Mouse (Mus musculus) liver, embryonic 15.5 days (tissue): ENCODE measurements around the gene Golgb1. TPM values are rescaled to one million over a fixed set of nuclear protein-coding genes. Genes with fewer than 3 reads are reported as not detected.

Source experiments
- ATAC-seq: fragments of 200-750 bp; cut with Nextera tagmentation; 2 replicates; pipeline ENCODE4 v1.8.0; 2017; ENCODE audit warnings: moderate number of reproducible peaks, mild to moderate bottlenecking, moderate library complexity; ENCODE audit not compliant: insufficient read depth
- H3K27ac ChIP-seq: fragments of 300-500 bp; sonication (generic); replicated peaks from 2 replicates; pipeline ENCODE4 v1.5.1; 2015; ENCODE audit warnings: mild to moderate bottlenecking, inconsistent platforms
- H3K27me3 ChIP-seq: fragments of 300-500 bp; sonication (generic); 2 replicates; pipeline ENCODE4 v1.6.1; 2015; ENCODE audit warnings: mild to moderate bottlenecking, inconsistent platforms
- H3K36me3 ChIP-seq: fragments of 300-500 bp; sonication (generic); replicated peaks from 2 replicates; pipeline ENCODE4 v1.6.1; 2015; ENCODE audit warnings: moderate library complexity, mild to moderate bottlenecking, inconsistent platforms
- H3K4me1 ChIP-seq: fragments of 300-500 bp; sonication (generic); replicated peaks from 2 replicates; pipeline ENCODE4 v1.6.1; 2015; ENCODE audit warnings: inconsistent platforms
- H3K4me2 ChIP-seq: fragments of 300-500 bp; sonication (generic); 2 replicates; pipeline ENCODE4 v1.6.1; 2015; ENCODE audit warnings: moderate library complexity, mild to moderate bottlenecking, inconsistent platforms
- H3K4me3 ChIP-seq: fragments of 300-500 bp; sonication (generic); replicated peaks from 2 replicates; pipeline ENCODE4 v1.5.1; 2015; ENCODE audit warnings: mild to moderate bottlenecking, inconsistent platforms
- H3K9ac ChIP-seq: fragments of 300-500 bp; sonication (generic); 2 replicates; pipeline ENCODE4 v1.6.1; 2015; ENCODE audit warnings: moderate library complexity, mild to moderate bottlenecking, inconsistent platforms
- H3K9me3 ChIP-seq: fragments of 300-500 bp; sonication (generic); replicated peaks from 2 replicates; pipeline ENCODE4 v1.6.1; 2016; ENCODE audit warnings: inconsistent platforms
- WGBS: fragments of 180-500 bp; shearing (Covaris S2); methylation state at CpG from one replicate; pipeline ENCODE4 v1.1.7; 2015; ENCODE audit warnings: mixed read lengths; ENCODE audit not compliant: insufficient replicate concordance; 5-methylcytosine and 5-hydroxymethylcytosine counted together
- polyA plus RNA-seq: library from polyadenylated mRNA; unstranded; fragments of >200 nt; fragmentation: Nextera tagmentation; extraction: Ambion mirVana; gene quantifications from 2 replicates; pipeline ENCODE4 v1.2.1, GENCODE M21; 2015

The Golgb1 gene
- polyA plus RNA-seq, 1 experiment from 2014 or later: 24.7 TPM

GRCm38 (mm10) chr16:36918505-36918904, 43.6 kb downstream of the Golgb1 start:
- Histone ChIP-seq H3K36me3 (peaks cover 50% of the 10 kb centered on the region), H3K27ac (no peak overlapping the region)
- WGBS: 93% methylated on average over 10 of the region's 10 CpGs

GRCm38 (mm10) chr16:36920410-36920809, 45.5 kb downstream of the Golgb1 start:
- no peaks in the 10 kb centered on the region for H3K27me3 ChIP-seq

More at GRCm38 (mm10) chr16:36918505-36918904, 43.6 kb downstream of the Golgb1 start:
- H3K4me1 ChIP-seq: no peaks in the 10 kb centered on the region
- no peak overlapping the region for H3K4me3 ChIP-seq
- ATAC-seq: no peak
- H3K9ac ChIP-seq: no peak overlapping the region
- no peaks in the 10 kb centered on the region for H3K9me3 ChIP-seq
- no peaks in the 10 kb centered on the region for H3K27me3 ChIP-seq
- H3K4me2 ChIP-seq: no peak overlapping the region

DNA sequence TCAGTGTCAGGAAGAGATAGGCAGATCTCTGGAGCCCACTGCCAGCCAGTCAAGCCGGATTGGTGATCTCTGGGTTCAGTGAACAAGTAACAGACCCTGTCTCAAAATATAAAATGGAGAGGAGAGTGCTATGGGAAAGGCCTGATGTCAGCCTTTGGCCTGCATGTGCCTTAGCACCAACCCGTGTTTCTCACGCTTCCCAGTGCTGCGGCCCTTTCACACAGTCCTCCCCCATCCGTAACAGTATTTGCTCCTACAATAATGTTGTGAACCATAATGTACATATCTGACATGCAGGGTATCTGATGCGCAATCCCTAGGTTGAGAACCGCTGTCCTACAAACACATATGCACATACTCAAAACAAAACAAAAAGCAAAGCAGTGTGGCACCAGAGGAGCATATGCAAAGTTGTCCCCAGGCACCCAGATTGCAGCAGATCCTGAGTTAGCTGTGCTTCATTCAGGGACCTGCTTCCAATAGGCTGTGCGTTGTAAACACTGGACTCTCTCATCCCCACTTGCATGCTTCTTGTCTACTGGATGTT, 46.2 kb downstream of the Golgb1 start:
- no peak for ATAC-seq
- H3K4me3 ChIP-seq: no peak overlapping the region
- H3K9ac ChIP-seq: no peak overlapping the region
- no peak overlapping the region for H3K27ac ChIP-seq
- H3K4me1 ChIP-seq: no peaks in the 10 kb centered on the region
- no peaks in the 10 kb centered on the region for H3K9me3 ChIP-seq
- no peak overlapping the region for H3K4me2 ChIP-seq
- WGBS: 82% methylated on average over 8 of the region's 8 CpGs
- peaks cover 49% of the 10 kb centered on the region for H3K36me3 ChIP-seq
- no peaks in the 10 kb centered on the region for H3K27me3 ChIP-seq

More at GRCm38 (mm10) chr16:36920410-36920809, 45.5 kb downstream of the Golgb1 start:
- Histone ChIP-seq H3K4me1 (no peaks in the 10 kb centered on the region), H3K4me3 (no peak overlapping the region), H3K9ac (no peak overlapping the region), H3K27ac (no peak overlapping the region), H3K4me2 (no peak overlapping the region), H3K36me3 (peaks cover 47% of the 10 kb centered on the region), H3K9me3 (no peaks in the 10 kb centered on the region)
- 68% methylated on average over 3 of the region's 3 CpGs for WGBS
- ATAC-seq: no peak

- H3K4me3 ChIP-seq: no peak overlapping the region
- ATAC-seq: no peak
- H3K27me3 ChIP-seq: no peaks in the 10 kb centered on the region
- no peaks in the 10 kb centered on the region for H3K9me3 ChIP-seq
- no peak overlapping the region for H3K27ac ChIP-seq
- peaks cover 50% of the 10 kb centered on the region for H3K36me3 ChIP-seq
- H3K4me1 ChIP-seq: no peaks in the 10 kb centered on the region
- WGBS: 64% methylated on average over 6 of the region's 6 CpGs
- H3K9ac ChIP-seq: no peak overlapping the region
- no peak overlapping the region for H3K4me2 ChIP-seq
These were observed 47.0 kb downstream of the Golgb1 start for GRCm38 (mm10) chr16:36921980-36922379.

GRCm38 (mm10) chr16:36924312-36924711, 49.4 kb downstream of the Golgb1 start:
- no peak overlapping the region for H3K4me2 ChIP-seq
- H3K27me3 ChIP-seq: no peaks in the 10 kb centered on the region
- WGBS: 80% methylated on average over 8 of the region's 8 CpGs
- H3K4me3 ChIP-seq: no peak overlapping the region
- H3K9ac ChIP-seq: no peak overlapping the region
- no peak for ATAC-seq
- H3K27ac ChIP-seq: no peak overlapping the region
- no peaks in the 10 kb centered on the region for H3K4me1 ChIP-seq
- H3K36me3 ChIP-seq: peaks cover 58% of the 10 kb centered on the region
- H3K9me3 ChIP-seq: no peaks in the 10 kb centered on the region

- H3K36me3 ChIP-seq: peaks cover 60% of the 10 kb centered on the region
- H3K27me3 ChIP-seq: no peaks in the 10 kb centered on the region
These were observed 50.4 kb downstream of the Golgb1 start for GRCm38 (mm10) chr16:36925351-36925750.

DNA sequence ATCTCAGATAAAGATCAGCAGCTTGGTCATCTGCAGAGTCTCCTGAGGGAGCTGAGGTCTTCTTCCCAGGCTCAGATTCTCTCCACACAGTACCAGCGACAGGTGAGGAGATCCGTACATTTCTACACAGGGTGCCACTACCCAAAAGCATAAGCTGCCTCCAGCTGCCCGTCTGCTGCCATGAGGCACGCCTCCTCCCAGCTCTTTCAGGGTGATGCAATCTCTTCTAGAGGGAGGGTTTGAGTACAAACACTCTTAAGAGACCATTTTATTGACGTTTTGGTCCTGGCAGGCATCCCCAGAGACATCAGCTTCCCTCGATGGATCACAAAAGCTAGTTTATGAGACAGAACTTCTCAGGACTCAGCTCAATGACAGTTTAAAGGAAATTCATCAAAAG, 50.9 kb downstream of the Golgb1 start:
- 65% methylated on average over 6 of the region's 6 CpGs for WGBS
- Histone ChIP-seq H3K36me3 (peaks cover 62% of the 10 kb centered on the region), H3K4me2 (no peak overlapping the region), H3K9ac (no peak overlapping the region), H3K27me3 (no peaks in the 10 kb centered on the region), H3K9me3 (no peaks in the 10 kb centered on the region), H3K4me1 (no peaks in the 10 kb centered on the region), H3K4me3 (no peak overlapping the region), H3K27ac (no peak overlapping the region)
- ATAC-seq: no peak

More at GRCm38 (mm10) chr16:36925351-36925750, 50.4 kb downstream of the Golgb1 start:
- WGBS: 76% methylated on average over 6 of the region's 6 CpGs
- no peak overlapping the region for H3K9ac ChIP-seq
- no peaks in the 10 kb centered on the region for H3K9me3 ChIP-seq
- ATAC-seq: no peak
- no peak overlapping the region for H3K4me3 ChIP-seq
- H3K4me1 ChIP-seq: no peaks in the 10 kb centered on the region
- no peak overlapping the region for H3K27ac ChIP-seq
- no peak overlapping the region for H3K4me2 ChIP-seq

DNA sequence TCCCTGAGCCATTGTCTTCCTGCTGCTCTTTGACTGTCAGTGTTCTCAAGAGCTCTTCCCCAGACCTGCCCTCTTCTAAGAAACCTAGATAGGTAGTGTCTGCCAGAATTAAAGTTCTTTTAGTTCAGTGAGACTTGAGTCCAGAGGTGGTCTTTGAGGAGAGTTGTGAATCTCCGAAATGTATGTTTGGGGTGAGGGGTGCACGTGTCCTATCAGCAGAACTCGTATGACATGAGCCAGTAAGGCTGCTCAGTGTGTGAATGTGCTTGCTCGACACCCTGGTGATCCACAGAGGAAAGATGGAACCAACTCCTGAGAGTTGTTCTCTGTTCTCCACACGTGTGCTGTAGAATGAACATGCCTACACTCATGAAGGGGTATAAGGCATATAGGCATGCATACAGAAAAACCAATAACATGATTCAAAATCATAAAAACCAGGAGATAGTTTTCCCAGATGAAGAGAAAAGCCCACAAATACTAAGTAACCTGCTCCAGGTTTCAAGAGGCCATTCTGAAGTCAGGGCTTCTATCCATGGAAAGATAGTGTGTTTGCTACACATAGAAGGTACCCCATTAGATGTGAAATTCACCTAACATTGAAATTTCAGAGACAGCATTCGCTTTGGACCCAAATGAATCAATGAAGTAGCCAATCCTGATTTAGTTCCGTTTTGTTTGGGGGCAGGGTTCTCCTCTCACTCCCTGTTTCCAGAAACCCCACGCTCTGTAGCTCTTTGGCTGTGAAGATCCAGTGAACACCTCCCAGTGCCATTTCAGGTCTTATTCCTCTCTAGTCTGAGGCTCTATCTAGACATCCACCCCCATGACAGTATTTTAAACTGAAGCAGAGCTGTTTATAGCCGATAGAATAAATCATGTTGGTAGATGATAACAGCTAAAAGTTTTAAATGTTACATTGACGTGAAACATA, 51.8 kb downstream of the Golgb1 start:
- no peaks in the 10 kb centered on the region for H3K27me3 ChIP-seq
- 74% methylated on average over 10 of the region's 10 CpGs for WGBS
- no peaks in the 10 kb centered on the region for H3K9me3 ChIP-seq
- peaks cover 65% of the 10 kb centered on the region for H3K36me3 ChIP-seq
- no peak overlapping the region for H3K9ac ChIP-seq
- H3K4me1 ChIP-seq: no peaks in the 10 kb centered on the region
- H3K4me3 ChIP-seq: no peak overlapping the region
- no peak overlapping the region for H3K4me2 ChIP-seq
- ATAC-seq: no peak
- no peak overlapping the region for H3K27ac ChIP-seq

- Histone ChIP-seq H3K36me3 (peaks cover 74% of the 10 kb centered on the region), H3K27me3 (no peaks in the 10 kb centered on the region), H3K4me1 (no peaks in the 10 kb centered on the region), H3K27ac (no peak overlapping the region), H3K4me2 (no peak overlapping the region), H3K9me3 (no peaks in the 10 kb centered on the region), H3K9ac (no peak overlapping the region), H3K4me3 (no peak overlapping the region)
- ATAC-seq: no peak
- WGBS: 61% methylated on average over 10 of the region's 10 CpGs
These were observed 52.7 kb downstream of the Golgb1 start for GRCm38 (mm10) chr16:36927495-36928105.

DNA sequence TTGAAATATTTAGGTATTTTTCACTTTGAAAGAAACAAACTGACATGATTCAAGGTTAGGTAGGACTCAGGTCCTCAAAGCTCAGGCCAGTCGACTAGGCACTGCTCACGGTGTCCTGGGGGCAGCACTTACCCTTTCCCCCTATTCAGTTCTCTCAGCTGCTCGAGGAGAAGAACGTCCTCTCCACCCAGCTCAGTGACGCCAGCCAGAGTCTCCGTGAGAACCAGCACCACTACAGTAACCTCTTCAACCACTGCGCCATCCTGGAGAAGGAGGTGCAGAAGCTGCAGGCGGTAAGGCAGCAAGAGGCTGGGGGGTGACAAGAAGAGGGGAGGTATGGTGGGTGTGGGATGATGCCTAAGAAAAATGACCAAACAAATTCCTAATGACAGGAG, 53.2 kb downstream of the Golgb1 start:
- H3K4me2 ChIP-seq: no peak overlapping the region
- H3K36me3 ChIP-seq: peaks cover 79% of the 10 kb centered on the region
- WGBS: 88% methylated on average over 8 of the region's 8 CpGs

DNA sequence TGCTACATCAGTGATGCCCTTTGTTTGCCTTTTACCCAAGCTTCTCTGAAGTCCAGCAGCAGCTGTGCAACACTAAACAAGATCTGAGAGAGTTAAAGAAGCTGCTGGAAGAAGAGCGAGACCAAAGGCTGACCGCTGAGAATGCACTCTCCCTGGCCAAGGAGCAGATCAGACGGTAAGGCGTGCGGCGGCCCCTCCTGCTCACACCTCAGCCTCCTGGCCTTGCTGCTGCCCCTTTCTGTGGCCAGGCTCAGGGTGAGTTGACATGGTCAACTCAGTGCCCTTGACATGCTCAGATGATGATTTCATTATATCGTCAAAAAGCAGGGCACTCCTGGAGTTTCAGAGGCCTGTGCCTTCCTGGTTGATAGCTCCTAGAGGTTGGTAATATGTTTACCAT, 54.3 kb downstream of the Golgb1 start:
- Histone ChIP-seq H3K27me3 (no peaks in the 10 kb centered on the region), H3K4me2 (no peak overlapping the region), H3K36me3 (peaks cover 82% of the 10 kb centered on the region), H3K4me3 (no peak overlapping the region), H3K9me3 (no peaks in the 10 kb centered on the region), H3K9ac (no peak overlapping the region), H3K4me1 (peaks cover 6% of the 10 kb centered on the region; the same call in 1 of the 2 replicates), H3K27ac (no peak overlapping the region)
- ATAC-seq: no peak
- WGBS: 90% methylated on average over 7 of the region's 7 CpGs

More for the DNA sequence above, 53.2 kb downstream of the Golgb1 start:
- Histone ChIP-seq H3K27me3 (no peaks in the 10 kb centered on the region), H3K27ac (no peak overlapping the region), H3K4me3 (no peak overlapping the region), H3K9me3 (no peaks in the 10 kb centered on the region), H3K4me1 (no peaks in the 10 kb centered on the region), H3K9ac (no peak overlapping the region)
- no peak for ATAC-seq
